Mouse (Mus musculus) spleen, adult 10 weeks (tissue): ENCODE measurements around the gene Agtr1b. TPM values are rescaled to one million over a fixed set of nuclear protein-coding genes. Genes with fewer than 3 reads are reported as not detected.

ENCODE experiments used
- polyA plus RNA-seq: library from polyadenylated mRNA; stranded (reverse); fragments of 350-450 nt; fragmentation: Illumina TruSeq; extraction: RNeasy Lipid Tissue Mini Kit (QIAGEN cat#74804); gene quantifications from one replicate; pipeline ENCODE4 v1.2.3, GENCODE M21; 2015; ENCODE audit warnings: low replicate concordance; ENCODE audit not compliant: insufficient read depth

Gene Agtr1b
- polyA plus RNA-seq, result not detected

GRCm38 (mm10) chr3:20366558-20367522 lies at the start of gene Agtr1b:
Gene Agtr1b, minus strand, starts transcription at chr3:20367177.

DNA sequence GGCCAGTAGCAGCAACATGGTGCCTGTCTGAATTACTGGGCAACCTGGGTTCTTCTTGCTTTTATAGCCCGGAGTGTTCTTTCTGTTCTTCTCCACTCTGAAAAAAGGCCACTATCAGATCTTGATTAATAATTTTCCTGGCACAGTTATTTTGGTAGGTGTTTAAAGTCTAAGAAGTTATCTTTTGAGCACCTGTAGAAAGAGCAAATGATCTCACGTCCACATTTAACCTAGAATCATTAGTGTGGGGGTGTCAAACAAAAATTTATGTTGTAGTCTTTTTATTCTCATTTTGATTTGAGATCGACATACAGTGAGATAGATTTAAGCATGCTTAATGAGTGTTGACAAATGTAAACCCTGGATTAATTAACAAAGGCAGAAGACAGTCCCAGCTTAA lies 91.3 kb downstream of the Agtr1b start, which contains the start of gene Cpb1:
Gene Cpb1 (minus strand): TSS at position 101 of the 400 bp plus-strand sequence.

Other genes with a start within 250 kb of the Agtr1b start
- 58.4 TPM for gene Gyg, start 211.9 kb downstream of the Agtr1b start, polyA plus RNA-seq
- gene Cpa3, start 125.0 kb downstream of the Agtr1b start, polyA plus RNA-seq, result 2.5 TPM
- gene Cpb1, start 91.4 kb downstream of the Agtr1b start, polyA plus RNA-seq, result 5.2 TPM